Mouse (Mus musculus): ENCODE measurements around the gene Hmga2. TPM values are rescaled to one million over a fixed set of nuclear protein-coding genes. Genes with fewer than 3 reads are reported as not detected.
"Not testable (repeated sequence)": the region's sequence is repeated elsewhere in the genome, so short reads cannot be mapped to it uniquely, and the experiment has no call there.

Gene Hmga2
- polyA plus RNA-seq, 1 experiment from 2014 or later = 24.7 TPM

DNA sequence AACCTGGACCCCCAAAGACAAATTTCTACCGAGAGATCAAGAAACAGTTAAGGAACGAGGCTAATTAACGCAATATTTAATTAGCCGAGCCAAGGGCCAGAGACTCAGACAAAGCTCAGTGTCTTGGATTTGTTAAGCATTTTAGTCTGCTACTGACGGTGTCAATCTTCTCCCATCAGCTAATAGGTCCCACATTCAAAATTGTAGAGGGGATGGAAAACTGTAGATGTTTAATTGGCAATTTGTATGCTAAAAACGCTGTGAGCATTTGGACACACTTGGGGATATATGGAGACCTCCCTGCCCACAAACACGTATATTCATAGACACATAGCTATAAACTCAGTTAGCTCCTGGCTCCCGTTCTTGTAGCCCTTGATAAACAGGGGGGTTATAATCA is 89.2 kb downstream of the Hmga2 start:
- ATAC-seq (ENCODE audit: low FRiP score, low read depth) = no peak
- H3K27ac ChIP-seq = no peak overlapping the region
- H3K36me3 ChIP-seq = no peaks in the 10 kb centered on the region
- H3K4me1 ChIP-seq = peaks cover 51% of the 10 kb centered on the region
- H3K4me2 ChIP-seq (replicated peaks) = no peak overlapping the region
- WGBS = 74% methylated on average over 8 of the region's 8 CpGs
- H3K9me3 ChIP-seq = no peaks in the 10 kb centered on the region
- H3K9ac ChIP-seq = no peak overlapping the region
- H3K4me3 ChIP-seq = no peak overlapping the region
- peaks cover 14% of the 10 kb centered on the region for H3K27me3 ChIP-seq (replicated peaks)

DNA sequence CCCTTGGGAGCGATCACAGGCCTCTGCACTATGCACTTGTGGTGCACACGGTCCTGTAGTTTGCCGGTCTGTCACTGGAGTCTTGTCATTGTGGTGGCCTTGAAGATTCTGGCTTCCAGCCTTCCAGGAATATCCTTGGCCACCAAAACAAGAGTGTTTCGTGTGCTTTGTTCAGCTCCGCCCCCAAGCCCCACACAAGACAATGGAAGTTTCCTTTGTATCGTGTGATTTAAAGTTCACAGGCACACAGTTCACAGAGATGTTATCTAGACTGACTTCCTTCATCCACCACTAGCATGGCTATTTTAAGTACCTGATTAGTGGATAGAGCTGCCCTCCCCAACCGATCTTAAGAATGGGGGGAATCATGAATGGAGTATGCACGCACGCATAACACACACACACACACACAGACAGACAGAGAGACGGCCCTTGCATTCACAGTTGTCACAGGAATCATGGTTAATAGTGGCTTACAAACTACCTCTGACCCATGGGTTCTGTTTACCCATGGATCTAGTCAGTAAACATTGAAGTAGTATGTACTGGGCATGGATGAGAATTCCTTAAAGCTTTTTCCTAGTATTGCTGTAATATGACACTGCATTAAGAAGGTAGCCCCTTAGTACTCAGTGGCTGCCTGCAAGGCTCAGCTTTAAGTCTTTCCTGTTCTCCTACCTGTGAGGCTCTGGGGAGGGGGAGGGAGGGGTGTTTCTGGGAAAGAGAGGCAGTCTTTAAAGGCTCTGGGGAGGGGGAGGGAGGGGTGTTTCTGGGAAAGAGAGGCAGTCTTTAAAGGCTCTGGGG is 91.3 kb downstream of the Hmga2 start:
- WGBS = 32% methylated on average over 10 of the region's 10 CpGs
- no peak overlapping the region for H3K27ac ChIP-seq

DNA sequence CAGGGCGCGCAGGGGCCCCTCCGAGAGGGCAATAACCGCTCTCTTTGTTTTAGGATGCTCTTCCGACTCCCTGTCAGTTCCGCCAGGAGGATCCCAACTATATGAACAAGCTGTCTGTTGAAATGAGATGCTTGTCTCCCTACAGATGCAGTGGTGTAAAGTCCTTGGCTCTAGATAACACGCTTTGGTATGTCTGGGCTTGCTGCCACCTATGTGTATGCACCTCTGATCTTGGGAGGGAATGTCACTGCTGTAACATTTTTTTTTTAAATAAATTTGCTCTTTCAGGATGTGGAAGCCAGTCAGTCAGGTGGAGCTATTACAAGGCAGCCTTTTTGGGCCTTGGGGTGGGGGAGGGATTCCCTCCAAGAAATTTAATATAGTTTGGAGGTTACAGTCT is 92.2 kb downstream of the Hmga2 start:
- ATAC-seq (ENCODE audit: low FRiP score, low read depth) = no peak
- H3K27me3 ChIP-seq (replicated peaks) = 0 out of 2 replicates have a peak, but pooled peaks cover 7% of the 10 kb centered on the region
- no peak overlapping the region for H3K27ac ChIP-seq
- H3K36me3 ChIP-seq = no peaks in the 10 kb centered on the region
- H3K9me3 ChIP-seq = no peaks in the 10 kb centered on the region
- WGBS = 48% methylated on average over 7 of the region's 7 CpGs
- peaks cover 36% of the 10 kb centered on the region for H3K4me1 ChIP-seq
- no peak overlapping the region for H3K4me2 ChIP-seq (replicated peaks)
- no peak overlapping the region for H3K9ac ChIP-seq
- H3K4me3 ChIP-seq = no peak overlapping the region

More for the DNA sequence above, 91.3 kb downstream of the Hmga2 start:
- Histone ChIP-seq H3K9ac (no peak overlapping the region), H3K4me2 (replicated peaks) (no peak overlapping the region), H3K4me1 (peaks cover 37% of the 10 kb centered on the region), H3K27me3 (replicated peaks) (peaks cover 7% of the 10 kb centered on the region; the same call in 1 of the 2 replicates), H3K4me3 (no peak overlapping the region), H3K36me3 (no peaks in the 10 kb centered on the region), H3K9me3 (no peaks in the 10 kb centered on the region)
- no peak for ATAC-seq (ENCODE audit: low FRiP score, low read depth)

DNA sequence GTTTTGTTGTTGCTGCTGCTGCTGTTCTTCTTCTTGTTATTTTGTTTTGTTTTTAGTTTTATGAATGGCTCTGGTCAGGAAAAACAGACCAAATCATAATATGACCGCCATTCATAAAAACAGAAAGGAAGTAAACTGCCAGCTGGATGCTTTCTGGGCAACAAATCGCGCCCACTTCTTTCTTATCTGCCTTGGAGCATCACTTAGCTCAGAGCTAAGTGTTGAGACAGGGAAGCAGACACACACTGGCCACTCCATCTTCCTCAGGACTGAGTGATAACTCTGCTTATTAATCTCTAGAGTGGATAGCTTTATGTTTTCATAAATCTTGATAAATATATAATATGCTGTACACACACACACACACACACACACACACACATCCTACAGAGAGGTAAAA is 98.5 kb downstream of the Hmga2 start:
- no peaks in the 10 kb centered on the region for H3K36me3 ChIP-seq
- peaks cover 20% of the 10 kb centered on the region for H3K4me1 ChIP-seq
- no peaks in the 10 kb centered on the region for H3K27me3 ChIP-seq (replicated peaks)
- H3K4me2 ChIP-seq (replicated peaks) = 0 out of 2 replicates have a peak overlapping the region, but pooled peaks have one; percentile 27
- no peak overlapping the region for H3K9ac ChIP-seq
- no peak overlapping the region for H3K27ac ChIP-seq
- WGBS = 84% methylated on average over 3 of the region's 3 CpGs
- H3K4me3 ChIP-seq = no peak overlapping the region
- no peak; the same call in 1 of the 2 replicates for ATAC-seq (ENCODE audit: low FRiP score, low read depth)
- H3K9me3 ChIP-seq = no peaks in the 10 kb centered on the region

DNA sequence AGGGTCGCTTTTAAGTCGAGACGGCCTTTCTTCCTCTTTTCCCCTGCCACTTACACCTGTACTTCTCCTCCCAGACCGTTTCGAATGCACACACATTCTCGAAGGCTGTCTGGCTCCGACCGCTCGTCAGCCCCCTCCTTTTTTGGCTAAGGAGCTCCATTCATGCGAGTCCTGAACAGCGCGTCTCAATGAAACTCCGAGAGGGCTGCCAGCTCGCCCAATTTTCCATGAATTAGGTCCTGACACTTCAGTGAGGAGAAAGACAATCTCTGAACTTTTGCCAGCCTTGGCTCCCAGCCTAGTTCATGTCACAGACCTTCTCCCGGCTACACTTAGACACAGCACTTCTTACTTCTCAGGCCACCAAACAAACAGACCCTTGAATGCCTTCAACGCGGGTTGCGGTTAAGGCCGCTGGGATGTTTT is 98.9 kb downstream of the Hmga2 start:
- H3K9ac ChIP-seq = no peak overlapping the region
- peaks cover 20% of the 10 kb centered on the region for H3K4me1 ChIP-seq
- no peaks in the 10 kb centered on the region for H3K9me3 ChIP-seq
- H3K36me3 ChIP-seq = no peaks in the 10 kb centered on the region
- H3K27me3 ChIP-seq (replicated peaks) = no peaks in the 10 kb centered on the region
- no peak overlapping the region for H3K4me3 ChIP-seq
- H3K4me2 ChIP-seq (replicated peaks) = peak overlapping the region; percentile 27; the same call in 1 of the 2 replicates
- H3K27ac ChIP-seq = no peak overlapping the region
- 15% methylated on average over 19 of the region's 19 CpGs for WGBS
- peak; percentile 88 for ATAC-seq (ENCODE audit: low FRiP score, low read depth)

DNA sequence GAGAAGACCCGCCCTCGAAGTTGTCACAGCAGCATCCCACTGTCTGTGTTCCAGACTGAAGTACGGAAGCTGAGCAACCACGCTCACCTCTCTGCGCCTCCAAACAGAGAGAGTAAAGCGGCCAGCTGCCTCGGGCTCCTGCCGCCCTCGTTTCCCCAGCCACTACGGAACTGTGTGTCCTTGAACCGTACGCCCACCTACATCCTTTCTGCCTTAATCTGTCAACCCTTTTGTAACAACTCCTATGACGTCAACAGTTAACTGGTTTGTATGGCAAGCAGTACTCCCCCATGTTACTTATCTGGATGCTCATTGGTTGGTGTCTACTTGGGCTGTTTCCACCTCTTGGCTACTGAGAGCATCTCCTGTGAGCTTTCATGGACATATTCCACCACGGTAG is 100.8 kb downstream of the Hmga2 start:
- H3K9ac ChIP-seq = no peak overlapping the region
- H3K4me3 ChIP-seq = no peak overlapping the region
- no peak overlapping the region for H3K4me2 ChIP-seq (replicated peaks)
- no peaks in the 10 kb centered on the region for H3K27me3 ChIP-seq (replicated peaks)
- H3K9me3 ChIP-seq = no peaks in the 10 kb centered on the region
- H3K36me3 ChIP-seq = no peaks in the 10 kb centered on the region
- H3K27ac ChIP-seq = no peak overlapping the region
- 91% methylated on average over 14 of the region's 14 CpGs for WGBS
- H3K4me1 ChIP-seq = peaks cover 20% of the 10 kb centered on the region
- no peak for ATAC-seq (ENCODE audit: low FRiP score, low read depth)

DNA sequence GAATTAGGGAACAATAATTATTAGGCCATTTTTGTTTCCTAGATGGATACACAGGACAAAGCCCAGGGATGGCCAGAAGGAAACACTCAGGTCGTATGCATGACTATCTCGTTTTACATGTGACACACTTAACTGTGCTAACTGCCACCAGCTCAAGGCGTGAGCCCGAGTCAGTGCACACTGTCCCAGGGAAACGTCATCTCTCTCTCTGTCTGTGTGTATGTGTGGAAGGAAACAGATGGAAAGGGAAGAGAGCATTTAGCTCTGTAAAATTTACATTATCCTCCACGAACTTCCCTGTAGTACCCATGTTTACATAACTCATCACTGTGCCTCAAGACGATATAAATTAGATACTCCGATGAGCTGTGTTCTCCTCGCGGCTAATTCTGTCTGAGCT is 105.1 kb downstream of the Hmga2 start:
- 76% methylated on average over 10 of the region's 10 CpGs for WGBS
- no peak for ATAC-seq (ENCODE audit: low FRiP score, low read depth)

DNA sequence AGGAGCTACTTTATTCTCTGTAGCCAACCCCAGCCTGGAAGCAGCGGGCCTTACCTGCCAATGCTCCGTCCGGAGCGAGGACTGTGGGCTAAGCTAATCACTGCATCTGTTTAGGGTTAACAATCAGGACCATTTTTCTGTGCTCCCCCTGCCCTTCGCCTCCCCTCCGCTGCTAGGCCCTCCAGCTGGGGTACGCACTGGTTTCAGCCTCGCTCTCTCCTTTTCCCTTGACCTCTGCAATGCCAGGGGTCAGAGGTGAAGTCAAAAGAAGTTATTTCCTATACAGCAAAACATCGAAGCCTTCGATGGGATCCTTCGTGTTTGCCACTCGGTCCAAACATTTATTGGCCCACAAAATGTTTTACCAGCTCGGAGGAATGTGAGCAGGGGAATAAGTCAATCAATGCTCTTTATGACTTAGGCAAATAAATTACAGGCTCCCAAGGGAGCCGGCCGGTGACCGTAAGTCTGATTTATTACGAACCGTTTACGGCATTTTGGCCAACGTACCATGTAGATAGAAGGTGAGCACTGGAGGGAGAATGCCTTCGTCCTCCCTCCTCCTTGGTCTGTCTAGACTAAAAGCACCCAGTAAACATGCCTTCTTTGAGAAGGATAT is 107.0 kb downstream of the Hmga2 start:
- 0 out of 2 replicates have a peak overlapping the region, but pooled peaks have one; percentile 2 for H3K4me2 ChIP-seq (replicated peaks)
- no peak overlapping the region for H3K4me3 ChIP-seq
- 24% methylated on average over 21 of the region's 21 CpGs for WGBS
- H3K9me3 ChIP-seq = no peaks in the 10 kb centered on the region
- H3K4me1 ChIP-seq = peaks cover 19% of the 10 kb centered on the region
- H3K27me3 ChIP-seq (replicated peaks) = no peaks in the 10 kb centered on the region
- H3K27ac ChIP-seq = no peak overlapping the region
- H3K9ac ChIP-seq = no peak overlapping the region
- no peaks in the 10 kb centered on the region for H3K36me3 ChIP-seq
- ATAC-seq (ENCODE audit: low FRiP score, low read depth) = no peak

More for the DNA sequence above, 105.1 kb downstream of the Hmga2 start:
- no peak overlapping the region for H3K4me3 ChIP-seq
- peaks cover 19% of the 10 kb centered on the region for H3K4me1 ChIP-seq
- no peak overlapping the region for H3K4me2 ChIP-seq (replicated peaks)
- H3K36me3 ChIP-seq = no peaks in the 10 kb centered on the region
- no peaks in the 10 kb centered on the region for H3K27me3 ChIP-seq (replicated peaks)
- no peaks in the 10 kb centered on the region for H3K9me3 ChIP-seq
- H3K9ac ChIP-seq = no peak overlapping the region
- no peak overlapping the region for H3K27ac ChIP-seq

DNA sequence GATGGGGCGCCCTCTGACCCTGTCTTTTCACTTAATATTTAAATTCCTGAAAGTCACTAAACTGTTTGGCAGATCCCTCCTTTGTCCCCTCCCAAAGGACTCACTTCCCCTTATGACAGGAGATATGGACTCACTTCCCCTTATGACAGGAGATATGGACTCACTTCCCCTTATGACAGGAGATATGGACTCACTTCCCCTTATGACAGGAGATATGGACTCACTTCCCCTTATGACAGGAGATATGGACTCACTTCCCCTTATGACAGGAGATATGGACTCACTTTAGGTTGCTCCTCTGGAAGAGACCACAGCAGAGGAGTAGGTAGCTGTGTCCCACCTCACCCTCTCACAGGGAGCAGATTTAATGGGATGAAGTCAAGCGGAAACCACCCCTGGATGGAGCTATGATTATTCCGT is 110.1 kb downstream of the Hmga2 start:
- H3K9me3 ChIP-seq; H3K36me3 ChIP-seq; ATAC-seq (ENCODE audit: low FRiP score, low read depth); H3K9ac ChIP-seq; H3K27ac ChIP-seq; H3K4me3 ChIP-seq; H3K4me2 ChIP-seq (replicated peaks); H3K27me3 ChIP-seq (replicated peaks): not testable (repeated sequence)
- H3K4me1 ChIP-seq = peaks cover 19% of the 10 kb centered on the region
- 91% methylated on average over 3 of the region's 3 CpGs for WGBS

DNA sequence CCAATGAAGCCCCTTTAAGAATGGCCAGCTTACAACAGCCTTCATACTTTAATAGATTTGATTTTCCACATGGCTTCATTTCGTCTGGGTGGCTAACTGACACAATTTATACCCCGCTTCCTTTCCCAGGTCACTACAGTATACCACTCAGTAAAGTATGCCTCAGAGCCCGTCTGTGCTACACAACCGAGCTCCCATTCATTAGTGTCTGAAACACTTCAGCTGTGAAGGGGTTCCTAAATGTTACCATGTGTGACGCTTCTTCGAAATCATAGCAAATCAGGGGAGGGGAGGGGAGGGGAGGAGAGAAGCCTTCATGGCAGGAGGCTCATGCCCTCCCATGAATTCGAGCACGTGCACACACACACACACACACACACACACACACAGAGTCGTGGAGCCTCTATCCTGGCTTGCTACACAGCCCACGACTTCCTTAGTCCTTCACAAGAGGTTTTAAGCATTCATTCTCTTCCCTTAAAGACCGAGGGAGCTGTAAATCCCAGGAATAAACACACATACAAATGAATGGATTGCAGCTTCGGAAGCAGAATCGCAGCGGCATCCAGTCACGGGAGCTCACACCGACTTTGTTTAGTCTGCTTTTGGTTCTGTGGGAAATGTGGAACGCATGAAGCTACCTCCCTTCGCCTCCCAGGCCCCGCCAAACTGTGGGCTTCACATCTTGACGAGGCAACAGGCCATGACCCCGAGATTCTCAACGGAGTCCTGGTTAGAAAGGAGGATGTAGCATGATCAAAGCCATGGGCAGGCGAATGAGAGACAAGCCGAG is 110.7 kb downstream of the Hmga2 start:
- Histone ChIP-seq H3K36me3 (no peaks in the 10 kb centered on the region), H3K4me2 (replicated peaks) (peak overlapping the region; percentile 22), H3K27me3 (replicated peaks) (no peaks in the 10 kb centered on the region), H3K4me3 (no peak overlapping the region), H3K4me1 (peaks cover 19% of the 10 kb centered on the region), H3K9me3 (no peaks in the 10 kb centered on the region), H3K9ac (no peak overlapping the region), H3K27ac (no peak overlapping the region)
- ATAC-seq (ENCODE audit: low FRiP score, low read depth) = peak; percentile 65
- WGBS = 46% methylated on average over 24 of the region's 24 CpGs

DNA sequence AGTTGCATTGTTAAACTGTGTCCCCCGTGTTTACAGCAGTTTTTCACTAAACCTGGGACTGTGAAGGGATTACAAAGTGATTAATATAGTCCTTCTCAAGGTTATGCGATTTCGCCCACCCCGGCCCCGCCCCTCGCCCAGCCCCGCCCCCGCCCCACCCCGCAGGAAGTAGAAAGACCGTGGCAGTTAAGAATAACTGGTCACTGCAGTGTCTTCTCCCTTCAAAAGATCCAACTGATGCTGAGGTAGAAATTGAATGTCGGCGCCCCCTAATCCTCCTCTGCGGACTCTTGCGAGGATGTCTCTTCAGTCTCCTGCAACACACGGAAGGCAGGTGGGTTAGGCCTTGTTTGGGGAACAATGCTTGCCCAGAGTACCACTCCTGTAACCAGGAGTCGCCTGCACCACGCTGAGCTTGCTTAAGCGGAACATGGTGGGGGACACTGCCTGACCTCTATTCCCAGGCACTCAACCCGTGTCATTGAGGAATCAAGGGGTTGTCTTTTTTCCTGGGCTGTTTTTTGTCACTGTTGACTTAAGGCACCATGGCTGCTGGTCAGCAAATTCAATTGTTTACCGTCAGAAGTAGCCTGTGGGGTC is 112.2 kb downstream of the Hmga2 start:
- H3K36me3 ChIP-seq = no peaks in the 10 kb centered on the region
- no peak overlapping the region for H3K9ac ChIP-seq
- 69% methylated on average over 20 of the region's 20 CpGs for WGBS
- H3K4me1 ChIP-seq = peaks cover 11% of the 10 kb centered on the region
- no peak for ATAC-seq (ENCODE audit: low FRiP score, low read depth)
- no peak overlapping the region for H3K27ac ChIP-seq
- no peak overlapping the region for H3K4me2 ChIP-seq (replicated peaks)
- no peaks in the 10 kb centered on the region for H3K27me3 ChIP-seq (replicated peaks)
- H3K9me3 ChIP-seq = no peaks in the 10 kb centered on the region
- H3K4me3 ChIP-seq = no peak overlapping the region
